Mouse (Mus musculus): Measurements from ENCODE around the gene Tmem140. TPM values are rescaled to one million over a fixed set of nuclear protein-coding genes. Genes with fewer than 3 reads are reported as not detected.

Gene Tmem140
- polyA plus RNA-seq, 1 experiment, result 1.5 TPM

GRCm38 (mm10) chr6:34872871-34873270 is 9.9 kb downstream of the Tmem140 start:
- Histone ChIP-seq H3ac (ENCODE audit: control insufficient read depth, insufficient read length, low read depth) (no peak overlapping the region), H3K4me3 (ENCODE audit: insufficient read depth, poor library complexity, severe bottlenecking) (no peak overlapping the region), H3K36me3 (ENCODE audit: control insufficient read depth, insufficient read depth) (peaks cover 23% of the 10 kb centered on the region), H3K79me3 (ENCODE audit: low read depth) (peaks cover 3% of the 10 kb centered on the region), H3K79me2 (ENCODE audit: control insufficient read depth, insufficient read depth) (peaks cover 23% of the 10 kb centered on the region), H3K27me3 (ENCODE audit: control insufficient read depth, insufficient read depth, insufficient read length) (no peaks in the 10 kb centered on the region)
- no peak for TF ChIP-seq CEBPB (IDR thresholded peaks at IDR 0.05; ENCODE audit: low read depth)

GRCm38 (mm10) chr6:34874101-34874921 is 11.4 kb downstream of the Tmem140 start:
- H3K36me3 ChIP-seq (ENCODE audit: control insufficient read depth, insufficient read depth), result peaks cover 23% of the 10 kb centered on the region
- no peaks in the 10 kb centered on the region for H3K27me3 ChIP-seq (ENCODE audit: control insufficient read depth, insufficient read depth, insufficient read length)
- TF ChIP-seq MAX (IDR thresholded peaks at IDR 0.05), result no peak
- TF ChIP-seq MYOD1 (IDR thresholded peaks at IDR 0.05; ENCODE audit: control insufficient read depth, insufficient read length, low read depth), result peak; percentile 36
- no peak overlapping the region for H3K4me3 ChIP-seq (ENCODE audit: insufficient read depth, poor library complexity, severe bottlenecking)
- peak overlapping the region; percentile 27 for H3ac ChIP-seq (ENCODE audit: control insufficient read depth, insufficient read length, low read depth)
- peaks cover 23% of the 10 kb centered on the region for H3K79me2 ChIP-seq (ENCODE audit: control insufficient read depth, insufficient read depth)
- H3K79me3 ChIP-seq (ENCODE audit: low read depth), result peaks cover 3% of the 10 kb centered on the region

GRCm38 (mm10) chr6:34875268-34875761 is 12.4 kb downstream of the Tmem140 start:
- Histone ChIP-seq H3K79me2 (ENCODE audit: control insufficient read depth, insufficient read depth) (peaks cover 23% of the 10 kb centered on the region), H3K79me3 (ENCODE audit: low read depth) (peaks cover 3% of the 10 kb centered on the region), H3ac (ENCODE audit: control insufficient read depth, insufficient read length, low read depth) (no peak overlapping the region), H3K4me3 (ENCODE audit: insufficient read depth, poor library complexity, severe bottlenecking) (no peak overlapping the region), H3K27me3 (ENCODE audit: control insufficient read depth, insufficient read depth, insufficient read length) (no peaks in the 10 kb centered on the region), H3K36me3 (ENCODE audit: control insufficient read depth, insufficient read depth) (peaks cover 23% of the 10 kb centered on the region)
- no peak for TF ChIP-seq CTCF (IDR thresholded peaks at IDR 0.05; ENCODE audit: control insufficient read depth, insufficient read depth, insufficient read length)
- TF ChIP-seq MAX (IDR thresholded peaks at IDR 0.05), result no peak
- TF ChIP-seq CEBPB (IDR thresholded peaks at IDR 0.05; ENCODE audit: low read depth), result no peak
- no peak for TF ChIP-seq MYOD1 (IDR thresholded peaks at IDR 0.05; ENCODE audit: control insufficient read depth, insufficient read length, low read depth)
- TF ChIP-seq FOSL1 (IDR thresholded peaks at IDR 0.05; ENCODE audit: insufficient read depth, low read length, poor library complexity, severe bottlenecking), result no peak
- no peak for TF ChIP-seq MYOG (IDR thresholded peaks at IDR 0.05; ENCODE audit: control insufficient read depth, extremely low read depth, insufficient read length)
- no peak for TF ChIP-seq USF1 (IDR thresholded peaks at IDR 0.05; ENCODE audit: low read depth)

GRCm38 (mm10) chr6:34875966-34876834 is 13.3 kb downstream of the Tmem140 start:
- TF ChIP-seq FOSL1 (IDR thresholded peaks at IDR 0.05; ENCODE audit: insufficient read depth, low read length, poor library complexity, severe bottlenecking), result no peak

GRCm38 (mm10) chr6:34876835-34877156 is 13.8 kb downstream of the Tmem140 start:
- Histone ChIP-seq H3ac (ENCODE audit: control insufficient read depth, insufficient read length, low read depth) (peak overlapping the region; percentile 43), H3K4me3 (ENCODE audit: insufficient read depth, poor library complexity, severe bottlenecking) (peak overlapping the region; percentile 48), H3K79me3 (ENCODE audit: low read depth) (peaks cover 3% of the 10 kb centered on the region), H3K27me3 (ENCODE audit: control insufficient read depth, insufficient read depth, insufficient read length) (no peaks in the 10 kb centered on the region), H3K79me2 (ENCODE audit: control insufficient read depth, insufficient read depth) (peaks cover 23% of the 10 kb centered on the region), H3K36me3 (ENCODE audit: control insufficient read depth, insufficient read depth) (peaks cover 33% of the 10 kb centered on the region)
- TF ChIP-seq MYOD1 (IDR thresholded peaks at IDR 0.05; ENCODE audit: control insufficient read depth, insufficient read length, low read depth), result no peak
- no peak for TF ChIP-seq FOSL1 (IDR thresholded peaks at IDR 0.05; ENCODE audit: insufficient read depth, low read length, poor library complexity, severe bottlenecking)
- TF ChIP-seq MAX (IDR thresholded peaks at IDR 0.05), result no peak
- no peak for TF ChIP-seq CEBPB (IDR thresholded peaks at IDR 0.05; ENCODE audit: low read depth)
- no peak for TF ChIP-seq USF1 (IDR thresholded peaks at IDR 0.05; ENCODE audit: low read depth)
- TF ChIP-seq CTCF (IDR thresholded peaks at IDR 0.05; ENCODE audit: control insufficient read depth, insufficient read depth, insufficient read length), result no peak
- TF ChIP-seq MYOG (IDR thresholded peaks at IDR 0.05; ENCODE audit: control insufficient read depth, extremely low read depth, insufficient read length), result no peak

More at GRCm38 (mm10) chr6:34875966-34876834, 13.3 kb downstream of the Tmem140 start:
- Histone ChIP-seq H3K79me3 (ENCODE audit: low read depth) (peaks cover 3% of the 10 kb centered on the region), H3K36me3 (ENCODE audit: control insufficient read depth, insufficient read depth) (peaks cover 31% of the 10 kb centered on the region), H3K27me3 (ENCODE audit: control insufficient read depth, insufficient read depth, insufficient read length) (no peaks in the 10 kb centered on the region), H3ac (ENCODE audit: control insufficient read depth, insufficient read length, low read depth) (no peak overlapping the region), H3K4me3 (ENCODE audit: insufficient read depth, poor library complexity, severe bottlenecking) (no peak overlapping the region), H3K79me2 (ENCODE audit: control insufficient read depth, insufficient read depth) (peaks cover 23% of the 10 kb centered on the region)

Data from C2C12 (cell line).